Mouse (Mus musculus) cerebellum, adult 2 months (tissue): ENCODE measurements around the gene Hapln1. TPM values are rescaled to one million over a fixed set of nuclear protein-coding genes. Genes with fewer than 3 reads are reported as not detected.
A peak's percentile ranks its signal among the peaks of the same experiment; 100 is the strongest.

Experiments used
- DNase-seq, 2 experiments: peaks; one replicate each; pipeline ENCODE4 v3.0.0; 2021
- H3K27ac ChIP-seq: fragments of 200-500 bp; 2 replicates; pipeline ENCODE4 v1.5.1; 2012; ENCODE audit warnings: low read length, control low read depth, inconsistent platforms; ENCODE audit not compliant: insufficient read depth
- H3K27me3 ChIP-seq: fragments of 200-500 bp; 2 replicates; pipeline ENCODE4 v1.6.1; 2012; ENCODE audit warnings: inconsistent platforms, mild to moderate bottlenecking, low read length, moderate library complexity; ENCODE audit not compliant: control insufficient read depth, insufficient read depth
- H3K4me1 ChIP-seq: fragments of 200-500 bp; 2 replicates; pipeline ENCODE4 v1.6.1; 2011; ENCODE audit warnings: low read length; ENCODE audit not compliant: control insufficient read depth, insufficient read depth
- H3K4me3 ChIP-seq: fragments of 200-500 bp; replicated peaks from 2 replicates; pipeline ENCODE3; 2011; ENCODE audit warnings: mild to moderate bottlenecking, low read depth, low read length, control low read depth; ENCODE audit not compliant: insufficient read depth
- CTCF ChIP-seq: fragments of 200-500 bp; IDR thresholded peaks from 2 replicates; pipeline ENCODE4 v1.5.1; 2011; ENCODE audit warnings: low read depth, mild to moderate bottlenecking, control low read depth, low read length, moderate library complexity, borderline replicate concordance; ENCODE audit not compliant: insufficient read depth
- POLR2A ChIP-seq: fragments of 200-500 bp; IDR thresholded peaks from 2 replicates; pipeline ENCODE4 v1.6.1; 2011; ENCODE audit warnings: low read length, control low read depth, borderline replicate concordance; ENCODE audit not compliant: insufficient read depth
- WGBS: fragments of 180-500 bp; shearing (Covaris S2); methylation state at CpG from one replicate; pipeline ENCODE4 v1.1.7; 2018; 5-methylcytosine and 5-hydroxymethylcytosine counted together
- polyA plus RNA-seq: library from polyadenylated mRNA; depleted of rRNA; stranded (reverse); fragments of >200 nt; gene quantifications from 2 replicates; pipeline ENCODE4 v1.2.3, GENCODE M21; 2012; rRNA removed

The Hapln1 gene
- polyA plus RNA-seq: 6.6 and 9.8 TPM in 2 replicates

DNA sequence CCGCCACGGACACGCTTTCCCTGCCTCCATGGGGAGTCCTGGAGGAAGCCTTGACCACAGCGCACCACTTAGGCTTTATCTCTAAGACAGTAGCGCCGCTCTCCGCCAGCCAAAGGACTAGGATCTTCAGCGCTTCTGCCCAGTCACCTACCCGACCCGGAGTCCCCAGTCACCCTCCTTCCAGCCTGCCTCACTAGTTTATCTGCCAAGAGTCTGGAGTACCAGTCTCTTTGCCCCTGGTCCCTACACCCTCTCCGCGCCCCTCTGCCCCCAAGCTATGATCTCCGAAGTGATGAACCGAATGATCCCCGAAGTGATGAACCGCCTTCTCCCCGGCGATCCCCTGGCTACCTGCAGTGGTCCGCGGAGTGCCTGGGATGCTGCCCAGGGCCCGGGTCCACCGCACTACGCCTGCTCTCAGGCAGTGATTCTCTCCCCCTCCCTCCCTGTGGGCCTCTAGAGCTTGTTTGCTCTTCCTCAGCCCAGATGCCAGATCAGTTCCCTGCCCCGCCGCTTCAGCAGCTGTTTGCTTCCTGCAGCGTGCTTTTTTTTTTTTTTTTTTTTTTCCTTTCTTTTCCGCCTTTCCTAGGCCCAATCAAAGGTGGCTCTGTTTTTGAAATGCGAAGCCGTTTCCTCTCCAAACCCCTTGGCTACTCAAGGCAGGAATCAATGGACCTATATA, at the start of gene Hapln1:
TSS of gene Hapln1 (plus strand) at position 592 of the 682 bp plus-strand sequence.
- 2% methylated on average over 29 of the region's 29 CpGs for WGBS
- DNase-seq: peak; percentile 10 to 16
- H3K4me1 ChIP-seq: peaks cover 3% of the 10 kb centered on the region
- TF ChIP-seq POLR2A (no peak), CTCF (no peak)
- H3K27me3 ChIP-seq: no peaks in the 10 kb centered on the region
- no peak within 1 kb of the TSS for H3K27ac ChIP-seq
- peak within 1 kb of the TSS; percentile 47 for H3K4me3 ChIP-seq

DNA sequence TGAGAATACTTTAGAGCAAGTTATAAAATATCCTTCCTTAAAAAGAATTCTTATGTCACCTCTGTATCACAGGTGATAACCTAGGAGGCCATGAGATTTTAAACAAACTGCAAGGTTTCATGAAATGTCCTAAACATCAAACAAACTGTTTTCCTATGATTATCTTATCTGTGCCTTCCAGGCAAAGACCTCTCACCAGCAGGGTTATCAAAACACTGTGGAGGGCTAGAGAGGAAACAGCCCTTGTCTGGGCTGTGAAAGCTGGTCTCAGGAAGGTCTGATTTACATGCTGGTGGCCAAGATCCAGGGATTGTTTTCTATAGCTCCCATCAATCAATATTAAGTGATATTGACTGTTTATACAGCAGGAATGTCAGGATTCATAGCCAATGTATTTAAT, 46.4 kb upstream of the Hapln1 start:
- DNase-seq: no peak
- Histone ChIP-seq H3K4me1 (no peaks in the 10 kb centered on the region), H3K27ac (no peak overlapping the region), H3K4me3 (no peak overlapping the region), H3K27me3 (no peaks in the 10 kb centered on the region)
- TF ChIP-seq POLR2A (no peak), CTCF (no peak)

DNA sequence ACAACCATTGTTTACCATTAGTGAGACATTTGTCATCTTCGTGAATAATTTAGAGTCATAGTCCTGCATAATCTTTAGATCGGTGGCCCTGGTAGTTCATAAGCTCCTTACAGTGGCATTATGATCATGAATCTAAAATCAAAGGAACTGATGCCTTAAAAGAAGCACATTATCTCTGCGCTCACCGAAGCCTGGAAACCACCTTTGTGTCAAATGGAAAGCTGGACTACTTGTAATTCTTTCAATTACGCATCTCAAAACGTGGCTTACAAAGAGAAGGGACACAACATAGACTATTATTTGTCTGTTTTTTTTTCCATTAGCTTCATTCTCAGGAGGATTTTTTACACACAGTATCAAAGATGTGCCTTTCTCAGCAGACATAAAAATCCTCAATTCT, 45.9 kb upstream of the Hapln1 start:
- 89% methylated on average over 6 of the region's 6 CpGs for WGBS
- no peak overlapping the region for H3K27ac ChIP-seq
- no peak for TF ChIP-seq CTCF
- no peak for TF ChIP-seq POLR2A
- H3K4me1 ChIP-seq: no peaks in the 10 kb centered on the region
- no peak for DNase-seq
- H3K4me3 ChIP-seq: no peak overlapping the region
- no peaks in the 10 kb centered on the region for H3K27me3 ChIP-seq

DNA sequence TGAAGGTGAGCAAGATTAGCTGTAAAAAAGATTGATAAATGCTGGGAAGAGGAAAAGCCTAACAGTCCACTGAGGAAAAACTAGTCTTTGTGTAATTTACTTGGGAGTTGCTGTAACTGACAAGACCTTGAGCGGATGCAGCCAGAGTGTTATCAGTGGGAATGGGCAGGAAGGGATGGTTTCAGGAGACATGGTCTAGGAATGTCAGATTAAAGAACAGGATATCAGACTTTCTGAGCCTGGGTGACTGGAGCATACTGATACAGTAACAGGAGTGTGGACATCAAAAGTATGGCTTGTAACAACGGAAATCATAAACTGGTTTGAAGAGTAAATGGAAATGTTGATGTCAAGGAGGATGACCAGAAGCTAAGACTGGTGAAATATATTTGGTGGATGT, 43.0 kb upstream of the Hapln1 start:
- WGBS: 91% methylated on average over 2 of the region's 2 CpGs
- Histone ChIP-seq H3K4me1 (no peaks in the 10 kb centered on the region), H3K4me3 (no peak overlapping the region), H3K27ac (no peak overlapping the region), H3K27me3 (no peaks in the 10 kb centered on the region)
- DNase-seq: no peak
- no peak for TF ChIP-seq CTCF
- TF ChIP-seq POLR2A: no peak

DNA sequence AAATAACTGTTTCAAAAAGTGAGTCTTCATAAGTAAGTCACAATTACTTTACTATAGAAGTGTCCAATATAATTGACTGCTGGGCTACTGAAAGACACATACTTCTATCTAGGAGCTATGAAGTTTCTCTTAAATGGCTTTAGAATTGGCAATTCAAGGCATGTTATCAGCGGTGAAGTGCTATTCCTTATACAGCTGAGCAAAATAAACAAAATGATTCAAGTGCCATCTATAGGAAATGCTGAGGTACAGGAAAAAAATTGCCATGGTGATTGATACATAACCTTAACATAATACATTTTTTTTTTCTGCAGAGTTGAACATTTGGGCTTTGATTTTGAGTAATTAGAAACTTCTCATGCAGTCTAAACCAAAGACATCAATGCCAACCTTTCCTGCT, 40.2 kb upstream of the Hapln1 start:
- Histone ChIP-seq H3K4me3 (no peak overlapping the region), H3K27ac (no peak overlapping the region), H3K27me3 (no peaks in the 10 kb centered on the region), H3K4me1 (no peaks in the 10 kb centered on the region)
- no peak for DNase-seq
- TF ChIP-seq CTCF (no peak), POLR2A (no peak)
- WGBS: 61% methylated on average over 1 of the region's 1 CpGs

DNA sequence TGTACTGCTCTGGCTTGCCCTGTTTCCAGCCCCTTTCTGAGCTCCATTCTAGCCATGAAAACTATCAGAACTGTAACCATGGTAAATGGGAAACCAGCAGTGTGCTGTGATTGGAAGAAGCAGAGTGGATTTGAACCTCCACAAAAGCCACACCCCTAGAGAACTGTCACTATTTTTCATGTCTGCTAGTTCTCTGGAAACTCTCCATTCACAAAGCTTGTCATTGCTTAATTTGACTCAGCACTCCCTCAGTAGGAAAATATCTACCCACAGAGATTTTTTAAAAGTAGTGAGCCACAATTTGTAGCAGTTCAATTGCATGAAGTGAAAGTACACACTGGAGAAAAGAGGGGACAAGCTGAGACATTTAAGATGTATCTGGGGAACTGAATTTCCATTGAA, 18.1 kb upstream of the Hapln1 start:
- DNase-seq: no peak
- Histone ChIP-seq H3K4me3 (no peak overlapping the region), H3K4me1 (no peaks in the 10 kb centered on the region), H3K27ac (no peak overlapping the region), H3K27me3 (no peaks in the 10 kb centered on the region)
- TF ChIP-seq POLR2A: no peak
- no peak for TF ChIP-seq CTCF

DNA sequence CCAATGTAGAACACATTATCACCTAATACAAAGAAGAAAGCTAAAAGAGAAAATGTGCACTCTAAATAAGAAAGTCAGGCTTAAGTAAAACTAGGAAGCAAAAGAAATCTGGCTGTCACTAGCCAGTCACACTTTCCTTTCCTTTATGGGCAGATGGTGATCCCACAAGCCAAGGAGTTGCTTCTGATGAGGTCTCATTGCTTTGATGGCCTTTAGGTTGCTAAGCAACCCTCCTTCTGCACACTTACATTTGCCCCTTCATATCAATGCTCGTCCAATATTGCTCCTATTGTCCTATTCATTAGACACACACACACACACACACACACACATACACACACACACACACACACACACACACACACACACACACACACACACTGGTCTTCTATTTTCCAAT, 10.9 kb upstream of the Hapln1 start:
- no peak for DNase-seq
- TF ChIP-seq CTCF: no peak
- TF ChIP-seq POLR2A: no peak
- no peak overlapping the region for H3K27ac ChIP-seq
- no peaks in the 10 kb centered on the region for H3K4me1 ChIP-seq
- no peak overlapping the region for H3K4me3 ChIP-seq
- H3K27me3 ChIP-seq: no peaks in the 10 kb centered on the region
- 5% methylated on average over 1 of the region's 1 CpGs for WGBS

DNA sequence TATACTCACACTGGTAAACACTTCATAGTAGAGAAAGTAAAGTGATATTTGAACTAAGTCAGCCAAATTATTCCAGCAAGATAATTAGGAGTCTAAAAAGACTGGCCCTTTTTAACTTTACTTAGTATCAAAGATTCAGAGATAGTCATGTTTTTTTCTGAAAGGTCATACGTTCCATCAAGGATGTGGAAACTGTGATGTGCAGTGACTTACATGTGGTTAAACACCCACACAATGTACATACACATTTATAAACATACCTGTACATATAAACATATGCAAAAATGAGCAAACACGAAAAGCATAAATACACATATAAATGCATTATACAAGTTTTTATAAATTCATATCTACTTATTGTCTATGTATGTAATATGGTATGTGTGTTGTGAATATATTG, 9.2 kb upstream of the Hapln1 start:
- no peak for TF ChIP-seq CTCF
- no peak for TF ChIP-seq POLR2A
- no peaks in the 10 kb centered on the region for H3K27me3 ChIP-seq
- H3K4me3 ChIP-seq: no peak overlapping the region
- DNase-seq: no peak
- no peaks in the 10 kb centered on the region for H3K4me1 ChIP-seq
- H3K27ac ChIP-seq: no peak overlapping the region
- 95% methylated on average over 2 of the region's 2 CpGs for WGBS

DNA sequence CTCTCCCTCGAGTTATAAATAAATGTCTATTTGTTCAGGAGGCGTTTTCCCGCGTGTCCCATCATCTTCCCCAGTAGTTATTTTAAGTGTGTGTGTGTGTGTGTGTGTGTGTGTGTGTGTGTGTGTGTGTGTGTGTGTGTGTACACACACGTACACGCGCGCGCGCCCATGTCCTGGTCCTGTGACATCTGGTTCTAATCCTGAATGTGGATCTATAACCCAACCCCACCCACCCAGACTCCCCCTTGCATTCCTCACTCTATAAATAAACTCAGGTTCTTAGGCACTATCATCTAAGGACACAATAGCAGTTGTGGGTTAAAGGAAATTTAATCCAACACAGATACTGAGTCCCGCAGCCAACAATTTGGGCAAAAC, 280 bp downstream of the Hapln1 start:
- no peak for DNase-seq
- H3K27me3 ChIP-seq: no peaks in the 10 kb centered on the region
- no peak overlapping the region for H3K27ac ChIP-seq
- TF ChIP-seq POLR2A (no peak), CTCF (no peak)
- H3K4me3 ChIP-seq: no peak overlapping the region
- peaks cover 3% of the 10 kb centered on the region for H3K4me1 ChIP-seq
- 58% methylated on average over 11 of the region's 11 CpGs for WGBS
